Mouse (Mus musculus): ENCODE data around the gene Elovl2.
"Not testable (repeated sequence)": the region's sequence is repeated elsewhere in the genome, so short reads cannot be mapped to it uniquely, and the experiment has no call there.

Elovl2 gene

GRCm38 (mm10) chr13:41226513-41226912 is 6.3 kb upstream of the Elovl2 start:
- Histone ChIP-seq H3K36me3 (ENCODE audit: insufficient read depth, low read length) (no peaks in the 10 kb centered on the region), H3K27me3 (ENCODE audit: insufficient read depth, low read length) (peaks cover 18% of the 10 kb centered on the region), H3K4me3 (replicated peaks; ENCODE audit: low read length) (no peak overlapping the region), H3K4me1 (replicated peaks; ENCODE audit: low read depth, low read length) (0 out of 2 replicates have a peak, but pooled peaks cover 2% of the 10 kb centered on the region), H3K9me3 (ENCODE audit: low read length) (no peaks in the 10 kb centered on the region)
- TF ChIP-seq NANOG (IDR thresholded peaks at IDR 0.05; ENCODE audit: borderline replicate concordance, low read length) = no peak
- no peak for TF ChIP-seq POU5F1 (IDR thresholded peaks at IDR 0.05; ENCODE audit: borderline replicate concordance, low read length)
- no peak for TF ChIP-seq CTCF (conservative IDR thresholded peaks at IDR 0.05; ENCODE audit: low read length)

- Histone ChIP-seq H3K36me3 (ENCODE audit: insufficient read depth, low read length) (no peaks in the 10 kb centered on the region), H3K4me3 (replicated peaks; ENCODE audit: low read length) (peak overlapping the region; percentile 85), H3K9me3 (ENCODE audit: low read length) (no peaks in the 10 kb centered on the region), H3K4me1 (replicated peaks; ENCODE audit: low read depth, low read length) (no peaks in the 10 kb centered on the region), H3K27me3 (ENCODE audit: insufficient read depth, low read length) (peaks cover 21% of the 10 kb centered on the region)
- no peak for TF ChIP-seq POU5F1 (IDR thresholded peaks at IDR 0.05; ENCODE audit: borderline replicate concordance, low read length)
- TF ChIP-seq NANOG (IDR thresholded peaks at IDR 0.05; ENCODE audit: borderline replicate concordance, low read length) = no peak
- no peak for TF ChIP-seq CTCF (conservative IDR thresholded peaks at IDR 0.05; ENCODE audit: low read length)
Measured at GRCm38 (mm10) chr13:41219687-41220303, 410 bp downstream of the Elovl2 start.

GRCm38 (mm10) chr13:41219056-41219455 is 1.1 kb downstream of the Elovl2 start:
- Histone ChIP-seq H3K4me3 (replicated peaks; ENCODE audit: low read length) (no peak overlapping the region), H3K4me1 (replicated peaks; ENCODE audit: low read depth, low read length) (no peaks in the 10 kb centered on the region), H3K9me3 (ENCODE audit: low read length) (no peaks in the 10 kb centered on the region), H3K36me3 (ENCODE audit: insufficient read depth, low read length) (no peaks in the 10 kb centered on the region), H3K27me3 (ENCODE audit: insufficient read depth, low read length) (peaks cover 21% of the 10 kb centered on the region)
- no peak for TF ChIP-seq NANOG (IDR thresholded peaks at IDR 0.05; ENCODE audit: borderline replicate concordance, low read length)
- no peak for TF ChIP-seq CTCF (conservative IDR thresholded peaks at IDR 0.05; ENCODE audit: low read length)
- no peak for TF ChIP-seq POU5F1 (IDR thresholded peaks at IDR 0.05; ENCODE audit: borderline replicate concordance, low read length)

GRCm38 (mm10) chr13:41216236-41216635 is 4.0 kb downstream of the Elovl2 start:
- no peaks in the 10 kb centered on the region for H3K4me1 ChIP-seq (replicated peaks; ENCODE audit: low read depth, low read length)
- H3K27me3 ChIP-seq (ENCODE audit: insufficient read depth, low read length) = peaks cover 8% of the 10 kb centered on the region; the same call in 1 of the 2 replicates
- H3K9me3 ChIP-seq (ENCODE audit: low read length) = no peaks in the 10 kb centered on the region
- no peaks in the 10 kb centered on the region for H3K36me3 ChIP-seq (ENCODE audit: insufficient read depth, low read length)
- no peak for TF ChIP-seq CTCF (conservative IDR thresholded peaks at IDR 0.05; ENCODE audit: low read length)
- no peak for TF ChIP-seq POU5F1 (IDR thresholded peaks at IDR 0.05; ENCODE audit: borderline replicate concordance, low read length)
- no peak for TF ChIP-seq NANOG (IDR thresholded peaks at IDR 0.05; ENCODE audit: borderline replicate concordance, low read length)
- no peak overlapping the region for H3K4me3 ChIP-seq (replicated peaks; ENCODE audit: low read length)

GRCm38 (mm10) chr13:41215669-41216068 is 4.5 kb downstream of the Elovl2 start:
- Histone ChIP-seq H3K36me3 (ENCODE audit: insufficient read depth, low read length) (no peaks in the 10 kb centered on the region), H3K4me3 (replicated peaks; ENCODE audit: low read length) (no peak overlapping the region), H3K27me3 (ENCODE audit: insufficient read depth, low read length) (peaks cover 8% of the 10 kb centered on the region; the same call in 1 of the 2 replicates), H3K4me1 (replicated peaks; ENCODE audit: low read depth, low read length) (no peaks in the 10 kb centered on the region), H3K9me3 (ENCODE audit: low read length) (no peaks in the 10 kb centered on the region)
- TF ChIP-seq POU5F1 (IDR thresholded peaks at IDR 0.05; ENCODE audit: borderline replicate concordance, low read length) = no peak
- TF ChIP-seq CTCF (conservative IDR thresholded peaks at IDR 0.05; ENCODE audit: low read length) = no peak
- TF ChIP-seq NANOG (IDR thresholded peaks at IDR 0.05; ENCODE audit: borderline replicate concordance, low read length) = no peak

GRCm38 (mm10) chr13:41212558-41213322 is 7.5 kb downstream of the Elovl2 start:
- no peaks in the 10 kb centered on the region for H3K36me3 ChIP-seq (ENCODE audit: insufficient read depth, low read length)
- H3K4me3 ChIP-seq (replicated peaks; ENCODE audit: low read length) = no peak overlapping the region
- no peak for TF ChIP-seq CTCF (conservative IDR thresholded peaks at IDR 0.05; ENCODE audit: low read length)
- TF ChIP-seq NANOG (IDR thresholded peaks at IDR 0.05; ENCODE audit: borderline replicate concordance, low read length) = no peak
- TF ChIP-seq POU5F1 (IDR thresholded peaks at IDR 0.05; ENCODE audit: borderline replicate concordance, low read length) = no peak
- H3K27me3 ChIP-seq (ENCODE audit: insufficient read depth, low read length) = no peaks in the 10 kb centered on the region
- H3K4me1 ChIP-seq (replicated peaks; ENCODE audit: low read depth, low read length) = no peaks in the 10 kb centered on the region
- no peaks in the 10 kb centered on the region for H3K9me3 ChIP-seq (ENCODE audit: low read length)

GRCm38 (mm10) chr13:41211276-41211675 is 8.9 kb downstream of the Elovl2 start:
- Histone ChIP-seq H3K36me3 (ENCODE audit: insufficient read depth, low read length) (no peaks in the 10 kb centered on the region), H3K27me3 (ENCODE audit: insufficient read depth, low read length) (no peaks in the 10 kb centered on the region), H3K4me3 (replicated peaks; ENCODE audit: low read length) (no peak overlapping the region), H3K9me3 (ENCODE audit: low read length) (no peaks in the 10 kb centered on the region), H3K4me1 (replicated peaks; ENCODE audit: low read depth, low read length) (no peaks in the 10 kb centered on the region)
- TF ChIP-seq NANOG (IDR thresholded peaks at IDR 0.05; ENCODE audit: borderline replicate concordance, low read length) (no peak), CTCF (conservative IDR thresholded peaks at IDR 0.05; ENCODE audit: low read length) (no peak), POU5F1 (IDR thresholded peaks at IDR 0.05; ENCODE audit: borderline replicate concordance, low read length) (no peak)

- H3K9me3 ChIP-seq (ENCODE audit: low read length) = no peaks in the 10 kb centered on the region
- H3K4me1 ChIP-seq (replicated peaks; ENCODE audit: low read depth, low read length) = no peaks in the 10 kb centered on the region; the same call in 1 of the 2 replicates
- no peaks in the 10 kb centered on the region for H3K27me3 ChIP-seq (ENCODE audit: insufficient read depth, low read length)
- H3K36me3 ChIP-seq (ENCODE audit: insufficient read depth, low read length) = no peaks in the 10 kb centered on the region
- TF ChIP-seq NANOG (IDR thresholded peaks at IDR 0.05; ENCODE audit: borderline replicate concordance, low read length) (no peak), POU5F1 (IDR thresholded peaks at IDR 0.05; ENCODE audit: borderline replicate concordance, low read length) (no peak), CTCF (conservative IDR thresholded peaks at IDR 0.05; ENCODE audit: low read length) (no peak)
- no peak overlapping the region for H3K4me3 ChIP-seq (replicated peaks; ENCODE audit: low read length)
Measured at GRCm38 (mm10) chr13:41206241-41206640, 14.0 kb downstream of the Elovl2 start.

- not testable (repeated sequence) for H3K27me3 ChIP-seq (ENCODE audit: insufficient read depth, low read length); H3K9me3 ChIP-seq (ENCODE audit: low read length); H3K4me1 ChIP-seq (replicated peaks; ENCODE audit: low read depth, low read length); H3K36me3 ChIP-seq (ENCODE audit: insufficient read depth, low read length); H3K4me3 ChIP-seq (replicated peaks; ENCODE audit: low read length)
Measured at GRCm38 (mm10) chr13:41205568-41205967, 14.6 kb downstream of the Elovl2 start.
